Mouse (Mus musculus): Measurements from ENCODE around the gene Cd81. TPM values are rescaled to one million over a fixed set of nuclear protein-coding genes. Genes with fewer than 3 reads are reported as not detected.
A peak's percentile ranks its signal among the peaks of the same experiment; 100 is the strongest.

Cd81 gene
- total RNA-seq (2021) (100 to 1,000 TPM; 693 to 716 TPM), polyA plus RNA-seq (2012; rRNA removed) (3,024 and 3,201 TPM in 2 replicates)
- long read RNA-seq, transcript Cd81-201 (8 exons, 1,533 nt) = major isoform, 1,275 of 1,316 reads
- long read RNA-seq, partial matches to known transcripts = 4 of 1,316 reads
- long read RNA-seq, other reads (novel, unspliced or antisense) = 35 of 1,316 reads

DNA sequence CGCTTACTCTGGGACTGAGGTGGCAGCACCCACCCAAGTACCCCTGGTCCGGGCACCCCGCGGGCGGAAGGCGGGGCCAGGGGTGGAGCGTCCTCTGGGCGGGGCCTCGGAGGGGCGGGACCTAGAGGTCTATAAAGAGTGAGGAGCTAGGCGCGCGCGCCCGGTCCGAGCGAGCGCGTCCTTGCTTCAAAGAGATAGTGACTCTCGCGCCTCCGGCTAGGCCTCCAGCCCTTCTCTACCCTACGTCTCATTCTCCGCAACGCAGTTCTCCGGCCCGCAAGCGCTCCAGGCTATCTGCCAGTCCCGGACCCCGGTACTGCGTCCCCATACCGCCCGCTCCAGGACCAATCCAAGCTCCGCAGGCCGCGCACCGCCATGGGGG lies at the start of gene Cd81:
Gene Cd81, plus strand, starts transcription at position 114 of the 382 bp plus-strand sequence.
- peak; percentile 93 for DNase-seq

GRCm38 (mm10) chr7:143004727-143005343 lies 47.7 kb upstream of the Cd81 start, which contains the start of gene Tspan32:
TSS of gene Tspan32 (plus strand) at chr7:143005046.
- no peak for DNase-seq

GRCm38 (mm10) chr7:143005344-143006096 lies 47.0 kb upstream of the Cd81 start:
- DNase-seq = no peak

DNA sequence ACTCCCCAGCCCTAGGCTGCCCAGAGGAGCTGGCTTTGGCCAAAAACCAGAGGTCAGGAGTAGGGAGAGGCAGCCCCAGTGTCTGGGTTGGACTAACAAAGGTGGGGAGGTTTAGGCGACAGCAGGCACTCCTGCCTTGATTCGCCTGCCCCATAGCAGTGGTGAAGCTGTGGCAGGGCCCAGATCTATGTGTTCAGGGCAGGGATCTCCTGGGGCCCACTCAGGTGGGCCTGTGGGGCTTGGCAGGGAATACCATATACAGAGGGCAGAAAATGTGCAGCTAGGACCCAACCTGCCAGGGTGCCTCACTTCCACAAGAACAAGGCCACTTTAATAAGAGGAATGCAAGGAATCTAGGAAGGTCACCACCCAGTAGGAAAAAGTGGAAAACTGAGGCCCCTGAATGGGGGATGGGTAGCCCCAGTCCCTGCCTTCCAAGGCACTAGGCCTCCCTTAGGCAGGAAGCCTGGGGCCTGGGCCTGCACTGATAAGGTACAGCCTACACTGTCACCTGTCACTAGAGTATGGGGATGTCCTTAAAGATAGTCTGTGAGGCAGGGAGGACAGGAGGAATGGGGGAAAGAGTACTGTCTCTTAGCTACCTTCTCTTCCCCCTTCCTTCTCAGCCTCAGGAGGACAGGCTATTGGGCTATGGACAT lies 46.3 kb upstream of the Cd81 start:
- no peak for DNase-seq

- no peak for DNase-seq
These were observed 45.6 kb upstream of the Cd81 start for GRCm38 (mm10) chr7:143006756-143007598.

DNA sequence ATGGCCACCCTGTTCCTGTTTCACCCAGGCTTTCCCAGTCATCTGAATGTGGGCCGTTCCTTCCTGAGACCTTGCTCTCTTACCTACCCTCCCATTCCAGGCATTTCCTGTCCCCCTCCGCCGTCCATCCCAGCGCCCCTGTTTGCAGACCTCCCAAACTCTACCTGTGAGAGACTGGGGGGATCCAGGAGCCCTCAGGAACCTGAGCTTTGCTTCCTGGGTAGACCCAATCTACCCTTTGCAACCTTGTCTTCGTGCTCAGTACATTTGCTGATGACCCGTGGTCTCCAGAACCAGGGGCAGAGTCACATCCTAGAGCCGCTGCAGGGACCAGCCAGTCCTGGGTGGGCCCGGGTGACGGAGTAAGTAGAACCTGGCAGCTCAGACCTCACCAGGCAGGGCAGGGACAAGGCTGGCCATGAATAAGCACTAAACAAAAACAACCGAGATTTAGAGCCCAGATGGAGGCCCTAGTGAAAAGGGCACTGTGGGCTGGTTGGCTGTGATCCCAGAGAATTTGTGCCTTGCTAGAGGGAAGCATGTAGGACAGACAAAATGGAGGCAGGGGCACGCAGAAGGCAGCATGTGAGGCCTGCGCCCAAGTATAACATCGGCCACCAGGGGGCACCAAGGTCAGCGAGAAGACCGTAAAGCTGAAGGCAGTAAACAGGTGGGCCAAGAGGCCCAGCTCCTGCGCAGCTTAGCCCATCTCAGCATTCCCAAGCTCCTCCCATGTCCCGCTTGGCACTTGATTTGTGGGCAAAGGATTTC lies 44.8 kb upstream of the Cd81 start:
- peak; percentile 91 for DNase-seq

- DNase-seq = peak; percentile 48
These were observed 44.1 kb upstream of the Cd81 start for GRCm38 (mm10) chr7:143008370-143008926.

- DNase-seq = no peak
These were observed 43.4 kb upstream of the Cd81 start for GRCm38 (mm10) chr7:143008996-143009665.

DNA sequence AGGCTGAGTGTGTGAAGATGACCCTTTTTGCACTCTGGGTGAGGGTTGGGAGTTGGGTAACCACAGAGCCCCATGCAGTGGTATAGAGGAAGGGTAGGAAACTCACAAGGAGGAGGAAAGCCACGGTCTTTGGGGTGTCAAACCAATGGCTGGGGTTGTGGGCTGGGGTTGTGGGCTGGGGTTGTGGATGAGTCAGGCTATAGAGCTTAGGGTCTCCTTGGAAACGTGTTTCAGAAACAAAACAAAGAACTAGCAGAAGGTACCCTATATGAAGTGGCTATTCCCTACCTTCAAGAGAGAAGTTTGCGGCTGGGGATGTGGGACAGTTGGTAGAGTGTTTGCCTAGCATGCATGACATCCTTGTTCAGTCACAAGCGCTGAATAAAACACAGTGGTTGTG lies 42.5 kb upstream of the Cd81 start:
- DNase-seq = no peak

DNA sequence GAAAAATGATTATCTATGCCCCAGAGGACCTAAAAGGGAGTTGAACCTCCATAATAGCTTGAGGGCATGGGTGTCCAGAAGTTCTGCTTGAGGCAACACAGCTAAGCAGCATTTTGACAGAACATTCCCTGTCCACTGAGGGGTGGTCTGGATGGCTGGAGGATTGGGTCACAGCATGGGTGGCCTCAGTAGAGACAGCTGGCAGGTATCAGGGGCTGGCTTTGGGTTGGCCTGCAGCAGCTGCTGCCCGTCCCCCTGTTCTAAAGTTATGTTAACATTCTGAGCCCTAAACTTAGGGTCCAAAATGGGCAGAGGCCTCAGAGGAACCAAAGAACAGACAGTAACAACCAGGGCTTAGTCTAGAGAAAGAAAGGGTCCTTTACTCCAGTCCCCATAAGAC lies 41.3 kb upstream of the Cd81 start:
- DNase-seq = no peak

DNA sequence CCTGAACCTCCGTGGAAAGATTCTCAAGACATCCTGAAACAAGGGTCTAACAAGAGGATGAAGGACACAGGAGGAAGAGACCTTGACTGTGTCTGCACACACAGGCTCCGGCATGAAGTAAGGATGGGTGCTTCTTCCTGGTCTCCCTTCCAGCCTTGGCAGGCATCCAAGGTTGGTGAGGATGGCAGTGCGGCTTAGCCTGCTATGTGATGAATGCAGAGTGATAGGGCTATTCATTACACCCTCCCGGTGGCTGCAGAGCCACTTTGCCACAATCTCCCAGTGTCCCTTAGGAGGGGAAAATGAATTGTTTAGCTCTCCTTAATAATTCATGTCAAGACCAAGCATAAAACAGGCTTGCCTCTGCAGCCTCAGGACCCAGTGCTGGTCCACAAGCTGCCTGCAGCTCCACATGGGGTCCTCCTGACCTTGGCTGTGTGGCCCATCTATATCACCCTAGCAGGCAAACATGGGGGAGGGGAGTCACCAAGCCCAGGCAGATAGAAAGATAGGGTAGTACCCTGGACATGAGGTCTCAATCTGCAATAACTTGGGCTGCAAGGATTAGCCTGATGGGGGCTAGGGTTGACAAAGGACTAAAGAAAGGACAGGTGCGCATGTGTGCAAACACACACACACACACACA lies 40.2 kb upstream of the Cd81 start:
- peak; percentile 71 for DNase-seq

DNA sequence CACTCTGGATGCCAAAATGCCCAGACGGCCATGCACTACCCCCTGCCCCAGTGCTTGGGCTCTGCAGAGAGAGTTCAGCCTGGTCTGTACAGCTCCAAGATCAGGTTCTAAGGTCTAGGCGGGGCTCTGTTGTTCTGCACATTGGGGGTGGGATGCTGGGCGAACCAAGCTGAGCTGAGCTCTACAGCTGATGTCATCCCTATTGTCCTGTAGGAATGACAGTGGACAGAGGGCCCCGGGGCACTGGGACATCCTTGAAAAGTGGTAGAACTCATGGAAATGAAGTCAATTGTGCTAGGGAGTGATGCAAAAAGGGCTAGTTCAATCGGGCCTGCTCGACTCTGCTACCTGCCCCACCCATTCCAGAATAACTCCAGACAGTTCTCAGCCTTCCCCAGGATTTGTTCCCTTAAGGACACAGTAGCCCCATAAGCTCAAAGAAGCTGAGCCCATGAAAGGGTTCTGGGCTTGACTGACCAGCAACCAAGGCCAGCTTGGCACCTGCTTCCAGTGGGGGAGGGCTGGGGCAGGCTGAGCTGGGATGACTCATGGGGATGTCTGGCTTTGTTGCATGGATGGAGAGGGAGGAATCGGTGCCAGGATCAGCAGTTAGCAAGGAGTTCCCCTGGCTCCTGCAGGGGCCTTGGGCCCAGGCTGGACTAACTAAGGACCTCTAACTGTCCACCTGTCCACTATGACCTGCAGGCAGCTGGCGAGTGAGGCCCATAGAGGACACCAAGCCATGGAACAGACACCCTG lies 38.9 kb upstream of the Cd81 start:
- peak; percentile 94 for DNase-seq

- DNase-seq = peak; percentile 81
These were observed 37.5 kb upstream of the Cd81 start for GRCm38 (mm10) chr7:143014862-143015659.

GRCm38 (mm10) chr7:143015755-143016423 lies 36.6 kb upstream of the Cd81 start:
- DNase-seq = peak; percentile 85

- DNase-seq = no peak
These were observed 36.0 kb upstream of the Cd81 start for GRCm38 (mm10) chr7:143016424-143017142.

- DNase-seq = no peak
These were observed 35.4 kb upstream of the Cd81 start for GRCm38 (mm10) chr7:143017181-143017580.

- DNase-seq = no peak
These were observed 32.5 kb upstream of the Cd81 start for GRCm38 (mm10) chr7:143020040-143020439.

Measured in adrenal gland, adult 2 months (tissue).